Mouse (Mus musculus): ENCODE measurements around the gene Cdsn.

DNA sequence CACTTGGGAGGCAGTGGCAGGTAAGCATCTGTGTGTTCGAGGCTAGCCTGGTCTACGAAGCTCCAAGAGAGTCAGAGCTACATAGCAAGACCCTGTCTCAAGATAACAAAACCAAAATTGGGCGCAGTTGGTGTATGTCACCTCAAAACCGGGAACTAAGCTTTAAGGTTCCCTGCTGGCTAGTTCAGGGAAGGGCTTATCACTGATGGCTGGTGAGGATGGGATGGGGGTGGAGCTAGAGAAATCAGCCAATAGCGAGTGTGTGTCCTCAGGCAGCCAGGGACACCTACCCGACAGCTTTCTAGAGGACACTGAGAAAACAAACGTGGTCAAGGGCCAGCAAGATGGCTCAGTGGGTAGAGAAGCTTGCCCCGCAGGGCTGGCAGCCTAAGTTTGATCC is 6.3 kb downstream of the Cdsn start:
- TF ChIP-seq CTCF (IDR thresholded peaks at IDR 0.05 in 2 of 3, conservative IDR thresholded peaks at IDR 0.05 in 1 of 3; ENCODE audit: control insufficient read depth in 1 of 3, insufficient read depth in 1 of 3, low read depth in 2 of 3, low read length in 3 of 3, poor library complexity in 1 of 3, severe bottlenecking in 1 of 3) = no peak
- TF ChIP-seq CHD2 (IDR thresholded peaks at IDR 0.05; ENCODE audit: low read length) = no peak
- TF ChIP-seq UBTF (IDR thresholded peaks at IDR 0.05; ENCODE audit: borderline replicate concordance, insufficient read depth, low read depth, low read length) = no peak
- no peak for TF ChIP-seq USF2 (IDR thresholded peaks at IDR 0.05; ENCODE audit: borderline replicate concordance in 1 of 2, insufficient read depth in 1 of 2, low read depth in 1 of 2, low read length in 2 of 2)
- no peak for TF ChIP-seq E2F4 (IDR thresholded peaks at IDR 0.05; ENCODE audit: borderline replicate concordance, low read depth, low read length)

Data from MEL (cell line).